Mouse (Mus musculus) CD4-positive naive resting alpha-beta T cell, adult 57 days (primary cell): ENCODE results near the gene Uggt1. TPM values are rescaled to one million over a fixed set of nuclear protein-coding genes. Genes with fewer than 3 reads are reported as not detected.

ENCODE experiments used
- total RNA-seq: library from RNA; stranded (reverse); gene quantifications from one replicate; pipeline ENCODE4 v1.2.4, GENCODE M21; 2023

Uggt1 gene
- total RNA-seq: 99.6 TPM

GRCm38 (mm10) chr1:36244058-36244827, at the start of gene Uggt1:
Gene Uggt1, minus strand, starts transcription at chr1:36244720.

GRCm38 (mm10) chr1:36274455-36274854, 29.9 kb upstream of the Uggt1 start, which contains the start of gene Neurl3:
Gene Neurl3, minus strand, starts transcription at chr1:36274679.

Other genes starting within 250 kb of the Uggt1 start
- gene Hs6st1, start 176.3 kb downstream of the Uggt1 start, total RNA-seq: 42.4 TPM
- 77.3 TPM for gene Neurl3, start 30.0 kb upstream of the Uggt1 start, total RNA-seq
- gene Arid5a, start 63.0 kb upstream of the Uggt1 start, total RNA-seq: 593 TPM
- gene Kansl3, start 124.5 kb upstream of the Uggt1 start, total RNA-seq: 99.8 TPM
- not detected for gene Fer1l5, start 127.6 kb upstream of the Uggt1 start, total RNA-seq
- 25.6 TPM for gene Lman2l, start 200.6 kb upstream of the Uggt1 start, total RNA-seq
- gene Cnnm4, start 226.9 kb upstream of the Uggt1 start, total RNA-seq: 19.5 TPM